In the genomic region with DNA sequence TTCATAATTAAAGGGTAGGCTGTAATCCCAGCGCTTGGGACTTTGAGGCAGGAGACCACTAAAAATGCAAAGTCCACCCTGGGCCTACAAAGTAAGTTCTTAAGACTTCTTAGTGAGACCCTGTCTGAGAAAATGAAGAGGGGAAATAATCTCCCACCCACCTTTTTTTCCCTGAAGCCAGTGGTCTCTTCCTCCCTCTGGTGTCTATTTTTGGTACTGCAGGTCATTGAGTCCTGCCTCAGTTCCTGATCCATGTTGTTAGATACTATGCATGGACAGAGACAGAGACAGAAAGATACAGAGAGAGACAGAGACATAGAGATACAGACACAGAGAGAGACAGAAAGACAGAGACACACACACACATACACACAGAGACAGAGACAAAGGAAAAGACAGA, we compare ENCODE assay signal across 10 mouse cellular contexts. TPM values are rescaled to one million over a fixed set of nuclear protein-coding genes. Genes with fewer than 3 reads are reported as not detected.
DNase-seq lines count a peak whose midpoint lies in the region; ATAC-seq and TF ChIP-seq lines count a peak whose summit lies in the region.
"Had no signal": no experiment of that assay in that cellular context is flagged by ENCODE, and none has a peak within 500 bp of the region (broad histone marks: within the 10 kb centered on the region; RNA-seq: fewer than 3 reads in every experiment).

No protein-coding gene starts in this region.

- H3K36me3 ChIP-seq in midbrain, embryonic 11.5 days (ENCODE audit: control insufficient read depth, insufficient read depth, low read length), result no peaks in the 10 kb centered on the region
- no peaks in the 10 kb centered on the region for H3K36me3 ChIP-seq in midbrain, embryonic 16.5 days (ENCODE audit: control insufficient read depth, insufficient read depth, low read length)
- no peaks in the 10 kb centered on the region for H3K36me3 ChIP-seq in limb, embryonic 14.5 days (ENCODE audit: control insufficient read depth, insufficient read depth, low read length)
- H3K36me3 ChIP-seq: heart, embryonic 15.5 days had no signal

- DNase-seq in gastrocnemius, adult 2 months, result no peak
- no peak for DNase-seq in gastrocnemius, postnatal 36 days
- peak; percentile 97 for DNase-seq in midbrain, embryonic 11.5 days (ENCODE audit: low spot score, missing footprints)
- peak; percentile 11 for DNase-seq in c-Kit-positive CD71-positive TER-119-positive erythroid progenitor cells, embryonic 14.5 days (ENCODE audit: low spot score)
- peak; percentile 54 for DNase-seq in limb, embryonic 14.5 days (ENCODE audit: low spot score)
- no peak for DNase-seq in urinary bladder, postnatal 36 days (ENCODE audit: low spot score in 2 of 2)

- no peak overlapping the region for H3K27ac ChIP-seq in gastrocnemius, adult 2 months
- H3K27ac ChIP-seq in midbrain, embryonic 11.5 days (ENCODE audit: low read depth, low read length), result no peak overlapping the region
- no peak overlapping the region for H3K27ac ChIP-seq in midbrain, embryonic 16.5 days (ENCODE audit: low read length)
- H3K27ac ChIP-seq in limb, embryonic 14.5 days (replicated peaks; ENCODE audit: low read depth, low read length), result no peak overlapping the region
- H3K27ac ChIP-seq: heart, embryonic 15.5 days had no signal

- intact Hi-C loops in gastrocnemius, adult 2 months (cut with DNase I), result loop anchor here (1.0 kb wide), 1 partner anchor 93 kb away; no protein-coding TSS in a partner anchor
- intact Hi-C loops in gastrocnemius, postnatal 36 days (cut with DNase I), result loop anchor here (5.0 kb wide), 1 partner anchor 91 kb away; a partner anchor contains a TSS

- no peak overlapping the region for H3K4me3 ChIP-seq in gastrocnemius, adult 2 months
- H3K4me3 ChIP-seq in midbrain, embryonic 11.5 days (ENCODE audit: low read depth, low read length), result no peak overlapping the region
- no peak overlapping the region for H3K4me3 ChIP-seq in midbrain, embryonic 16.5 days (ENCODE audit: low read depth, low read length)
- H3K4me3 ChIP-seq in limb, embryonic 14.5 days (replicated peaks; ENCODE audit: low read length), result no peak overlapping the region
- H3K4me3 ChIP-seq: heart, embryonic 15.5 days; megakaryocyte, embryonic 14.5 days had no signal

- no peaks in the 10 kb centered on the region for H3K4me1 ChIP-seq in midbrain, embryonic 11.5 days (ENCODE audit: control insufficient read depth, insufficient read depth, low read length)
- H3K4me1 ChIP-seq in midbrain, embryonic 16.5 days (ENCODE audit: control insufficient read depth, insufficient read depth, low read length), result no peaks in the 10 kb centered on the region
- no peaks in the 10 kb centered on the region for H3K4me1 ChIP-seq in limb, embryonic 14.5 days (ENCODE audit: control insufficient read depth, insufficient read depth, low read length)
- H3K4me1 ChIP-seq: megakaryocyte, embryonic 14.5 days had no signal

- no peak for TF ChIP-seq POLR2A in limb, embryonic 14.5 days (IDR thresholded peaks at IDR 0.05; ENCODE audit: borderline replicate concordance, extremely low read depth, insufficient read depth, insufficient read length)

- no peaks in the 10 kb centered on the region for H3K9me3 ChIP-seq in midbrain, embryonic 11.5 days (ENCODE audit: control insufficient read depth, low read length)
- no peaks in the 10 kb centered on the region for H3K9me3 ChIP-seq in midbrain, embryonic 16.5 days (replicated peaks; ENCODE audit: control insufficient read depth, low read length, poor library complexity, severe bottlenecking)
- no peaks in the 10 kb centered on the region for H3K9me3 ChIP-seq in limb, embryonic 14.5 days (ENCODE audit: control insufficient read depth, low read length)
- H3K9me3 ChIP-seq: heart, embryonic 15.5 days had no signal

- H3K9ac ChIP-seq in midbrain, embryonic 11.5 days (ENCODE audit: low read length), result no peak overlapping the region
- no peak overlapping the region for H3K9ac ChIP-seq in midbrain, embryonic 16.5 days (ENCODE audit: low read depth, low read length)
- no peak overlapping the region for H3K9ac ChIP-seq in limb, embryonic 14.5 days (ENCODE audit: low read depth, low read length, severe bottlenecking)
- H3K9ac ChIP-seq: heart, embryonic 15.5 days had no signal

- H3K27me3 ChIP-seq in midbrain, embryonic 11.5 days (ENCODE audit: control insufficient read depth, insufficient read depth, low read length), result no peaks in the 10 kb centered on the region
- H3K27me3 ChIP-seq in midbrain, embryonic 16.5 days (ENCODE audit: control insufficient read depth, insufficient read depth, low read depth, low read length), result no peaks in the 10 kb centered on the region
- H3K27me3 ChIP-seq in limb, embryonic 14.5 days (ENCODE audit: control insufficient read depth, insufficient read depth, low read length), result no peaks in the 10 kb centered on the region
- H3K27me3 ChIP-seq: heart, embryonic 15.5 days; megakaryocyte, embryonic 14.5 days had no signal

- H3K4me2 ChIP-seq in midbrain, embryonic 11.5 days, result no peak overlapping the region
- H3K4me2 ChIP-seq in midbrain, embryonic 16.5 days (ENCODE audit: low read length), result no peak overlapping the region
- H3K4me2 ChIP-seq in limb, embryonic 14.5 days (replicated peaks; ENCODE audit: low read depth, low read length, severe bottlenecking), result no peak overlapping the region
- H3K4me2 ChIP-seq: heart, embryonic 15.5 days had no signal

- TF ChIP-seq CTCF in gastrocnemius, adult 2 months (IDR thresholded peaks at IDR 0.05), result peak; percentile 86

- 24% methylated on average over 1 of the region's 1 CpGs for WGBS in midbrain, embryonic 11.5 days
- 19% methylated on average over 1 of the region's 1 CpGs for WGBS in midbrain, embryonic 16.5 days
- WGBS in limb, embryonic 14.5 days, result 16% methylated on average over 1 of the region's 1 CpGs

- no peak for ATAC-seq in midbrain, embryonic 11.5 days (ENCODE audit: low FRiP score)
- ATAC-seq in midbrain, embryonic 16.5 days, result no peak
- no peak for ATAC-seq in limb, embryonic 14.5 days (ENCODE audit: low FRiP score, low read depth)
- no peak for ATAC-seq in activated CD4-positive, CD25-positive, alpha-beta regulatory T cell, adult 4 months

RNA-seq across cellular contexts. Expression of a gene that starts 15.1 kb away (rescaled TPM):
- total RNA-seq in gastrocnemius, adult 2 months (2021), result not detected
- not detected for total RNA-seq in gastrocnemius, postnatal 36 days (2021)
- polyA plus RNA-seq in midbrain, embryonic 11.5 days (2014; fragmentation: Nextera tagmentation; extraction: Ambion mirVana), result not detected in 2 replicates
- not detected in 2 replicates for polyA plus RNA-seq in midbrain, embryonic 16.5 days (2015; fragmentation: Nextera tagmentation; extraction: Ambion mirVana)
- polyA plus RNA-seq in limb, embryonic 14.5 days (2012; rRNA removed), result not detected in 2 replicates
- not detected in 2 replicates for polyA plus RNA-seq in limb, embryonic 14.5 days (2014; fragmentation: Nextera tagmentation; extraction: Ambion mirVana)
- not detected for polyA plus RNA-seq in activated CD4-positive, CD25-positive, alpha-beta regulatory T cell, adult 4 months (2017; shearing (Covaris generic))
- polyA plus RNA-seq: heart, embryonic 15.5 days had no signal

RNA-seq across cellular contexts. Expression of a gene that starts 18.8 kb away (rescaled TPM):
- total RNA-seq in gastrocnemius, adult 2 months (2021), result not detected
- total RNA-seq in gastrocnemius, postnatal 36 days (2021), result not detected
- not detected in 2 replicates for polyA plus RNA-seq in midbrain, embryonic 11.5 days (2014; fragmentation: Nextera tagmentation; extraction: Ambion mirVana)
- not detected in 2 replicates for polyA plus RNA-seq in midbrain, embryonic 16.5 days (2015; fragmentation: Nextera tagmentation; extraction: Ambion mirVana)
- not detected in 2 replicates for polyA plus RNA-seq in limb, embryonic 14.5 days (2012; rRNA removed)
- polyA plus RNA-seq in limb, embryonic 14.5 days (2014; fragmentation: Nextera tagmentation; extraction: Ambion mirVana), result 0.06 TPM in 1 of 2 replicates, not detected in the other
- polyA plus RNA-seq in activated CD4-positive, CD25-positive, alpha-beta regulatory T cell, adult 4 months (2017; shearing (Covaris generic)), result under 1 TPM in 1 of 2 experiments, not detected in 1; 0.20 TPM
- polyA plus RNA-seq: heart, embryonic 15.5 days had no signal

RNA-seq across cellular contexts. Expression of a gene that starts 26.2 kb away (rescaled TPM):
- total RNA-seq in gastrocnemius, adult 2 months (2021), result 1 to 10 TPM; 4.2 to 4.5 TPM
- 1 to 10 TPM; 2.9 to 3.0 TPM for total RNA-seq in gastrocnemius, postnatal 36 days (2021)
- polyA plus RNA-seq in midbrain, embryonic 11.5 days (2014; fragmentation: Nextera tagmentation; extraction: Ambion mirVana), result 10.3 and 13.4 TPM in 2 replicates
- polyA plus RNA-seq in midbrain, embryonic 16.5 days (2015; fragmentation: Nextera tagmentation; extraction: Ambion mirVana), result 14.7 and 16.3 TPM in 2 replicates
- polyA plus RNA-seq in limb, embryonic 14.5 days (2012; rRNA removed), result 6.1 and 9.6 TPM in 2 replicates
- polyA plus RNA-seq in limb, embryonic 14.5 days (2014; fragmentation: Nextera tagmentation; extraction: Ambion mirVana), result 6.4 and 8.8 TPM in 2 replicates
- not detected for polyA plus RNA-seq in activated CD4-positive, CD25-positive, alpha-beta regulatory T cell, adult 4 months (2017; shearing (Covaris generic))

RNA-seq across cellular contexts. Expression of a gene that starts 29.5 kb away (rescaled TPM):
- not detected for total RNA-seq in gastrocnemius, adult 2 months (2021)
- not detected for total RNA-seq in gastrocnemius, postnatal 36 days (2021)
- polyA plus RNA-seq in midbrain, embryonic 11.5 days (2014; fragmentation: Nextera tagmentation; extraction: Ambion mirVana), result not detected in 2 replicates
- polyA plus RNA-seq in midbrain, embryonic 16.5 days (2015; fragmentation: Nextera tagmentation; extraction: Ambion mirVana), result not detected in 2 replicates
- polyA plus RNA-seq in limb, embryonic 14.5 days (2012; rRNA removed), result not detected in 2 replicates
- polyA plus RNA-seq in limb, embryonic 14.5 days (2014; fragmentation: Nextera tagmentation; extraction: Ambion mirVana), result not detected in 2 replicates
- polyA plus RNA-seq in activated CD4-positive, CD25-positive, alpha-beta regulatory T cell, adult 4 months (2017; shearing (Covaris generic)), result not detected
- polyA plus RNA-seq: heart, embryonic 15.5 days had no signal

RNA-seq across cellular contexts. Expression of a gene that starts 51.1 kb away (rescaled TPM):
- not detected for total RNA-seq in gastrocnemius, adult 2 months (2021)
- not detected for total RNA-seq in gastrocnemius, postnatal 36 days (2021)
- not detected in 2 replicates for polyA plus RNA-seq in midbrain, embryonic 11.5 days (2014; fragmentation: Nextera tagmentation; extraction: Ambion mirVana)
- not detected in 2 replicates for polyA plus RNA-seq in midbrain, embryonic 16.5 days (2015; fragmentation: Nextera tagmentation; extraction: Ambion mirVana)
- polyA plus RNA-seq in limb, embryonic 14.5 days (2012; rRNA removed), result not detected in 2 replicates
- not detected in 2 replicates for polyA plus RNA-seq in limb, embryonic 14.5 days (2014; fragmentation: Nextera tagmentation; extraction: Ambion mirVana)
- polyA plus RNA-seq in activated CD4-positive, CD25-positive, alpha-beta regulatory T cell, adult 4 months (2017; shearing (Covaris generic)), result not detected
- polyA plus RNA-seq: heart, embryonic 15.5 days had no signal

Comparison
In these comparisons a context has a peak if more than half of its experiments do, and no peak if none do; other contexts are left out.
1. DNase-seq: peak in midbrain, embryonic 11.5 days (single experiment), c-Kit-positive CD71-positive TER-119-positive erythroid progenitor cells, embryonic 14.5 days (single experiment) and limb, embryonic 14.5 days (single experiment); none in gastrocnemius, adult 2 months (single experiment), gastrocnemius, postnatal 36 days (0 of 2) and urinary bladder, postnatal 36 days (0 of 2).
2. RNA of a gene that starts 26.2 kb away (polyA plus RNA-seq): 14.7 to 16.3 TPM in midbrain, embryonic 16.5 days, 10.3 to 13.4 TPM in midbrain, embryonic 11.5 days and 6.1 to 9.6 TPM in limb, embryonic 14.5 days; not detected in activated CD4-positive, CD25-positive, alpha-beta regulatory T cell, adult 4 months; every median in the first group is over 4 times any median in the second.